Mouse (Mus musculus) stomach, embryonic 16.5 days (tissue): ENCODE results near the gene Tlcd1. TPM values are rescaled to one million over a fixed set of nuclear protein-coding genes. Genes with fewer than 3 reads are reported as not detected.

ENCODE experiments used
- ATAC-seq: fragments of 200-750 bp; cut with Nextera tagmentation; 2 replicates; pipeline ENCODE4 v1.8.0; 2017; ENCODE audit warnings: moderate number of reproducible peaks, moderate TSS enrichment; ENCODE audit not compliant: insufficient read depth, low FRiP score
- H3K27ac ChIP-seq: fragments of 300-500 bp; sonication (generic); 2 replicates; pipeline ENCODE4 v1.5.1; 2014; ENCODE audit warnings: low read length
- H3K27me3 ChIP-seq: fragments of 300-500 bp; sonication (generic); 2 replicates; pipeline ENCODE4 v1.6.1; 2014; ENCODE audit warnings: low read length, control low read depth, mixed read lengths; ENCODE audit not compliant: control insufficient read depth, insufficient read depth
- H3K36me3 ChIP-seq: fragments of 300-500 bp; sonication (generic); 2 replicates; pipeline ENCODE4 v1.6.1; 2014; ENCODE audit warnings: low read length; ENCODE audit not compliant: control insufficient read depth, insufficient read depth
- H3K4me1 ChIP-seq: fragments of 300-500 bp; sonication (generic); 2 replicates; pipeline ENCODE4 v1.6.1; 2014; ENCODE audit warnings: low read length, control low read depth, mixed read lengths; ENCODE audit not compliant: control insufficient read depth, insufficient read depth
- H3K4me2 ChIP-seq: fragments of 300-500 bp; sonication (generic); 2 replicates; pipeline ENCODE4 v1.6.1; 2014; ENCODE audit warnings: low read depth, low read length, mixed read lengths
- H3K4me3 ChIP-seq: fragments of 300-500 bp; sonication (generic); replicated peaks from 2 replicates; pipeline ENCODE4 v1.5.1; 2014; ENCODE audit warnings: mild to moderate bottlenecking, low read length
- H3K9ac ChIP-seq: fragments of 300-500 bp; sonication (generic); 2 replicates; pipeline ENCODE4 v1.6.1; 2014; ENCODE audit warnings: low read length
- H3K9me3 ChIP-seq: fragments of 300-500 bp; sonication (generic); replicated peaks from 2 replicates; pipeline ENCODE4 v1.6.1; 2016; ENCODE audit warnings: low read length, control low read depth; ENCODE audit not compliant: control insufficient read depth
- WGBS: fragments of 180-500 bp; shearing (Covaris S2); extraction: QIAGEN DNeasy Blood & Tissue Kit; methylation state at CpG from one replicate; pipeline ENCODE4 v1.1.7; 2014; 5-methylcytosine and 5-hydroxymethylcytosine counted together
- polyA plus RNA-seq: library from polyadenylated mRNA; unstranded; fragments of >200 nt; fragmentation: Nextera tagmentation; extraction: Ambion mirVana; gene quantifications from 2 replicates; pipeline ENCODE4 v1.2.1, GENCODE M21; 2015

The Tlcd1 gene
- polyA plus RNA-seq, 1 experiment from 2014 or later = 32.5 TPM

- H3K27ac ChIP-seq = no peak overlapping the region
- no peaks in the 10 kb centered on the region for H3K9me3 ChIP-seq
- WGBS = 77% methylated on average over 4 of the region's 4 CpGs
- no peaks in the 10 kb centered on the region for H3K27me3 ChIP-seq
- no peak overlapping the region for H3K4me2 ChIP-seq
- H3K9ac ChIP-seq = no peak overlapping the region
- H3K36me3 ChIP-seq = no peaks in the 10 kb centered on the region
- H3K4me3 ChIP-seq = no peak overlapping the region
- H3K4me1 ChIP-seq = peaks cover 10% of the 10 kb centered on the region
- ATAC-seq = no peak
These were observed 5.2 kb upstream of the Tlcd1 start for GRCm38 (mm10) chr11:78171328-78171727.

GRCm38 (mm10) chr11:78172034-78172747 lies 4.3 kb upstream of the Tlcd1 start:
- peaks cover 15% of the 10 kb centered on the region for H3K4me1 ChIP-seq
- H3K27me3 ChIP-seq = no peaks in the 10 kb centered on the region
- no peaks in the 10 kb centered on the region for H3K36me3 ChIP-seq
- ATAC-seq = no peak
- H3K4me3 ChIP-seq = no peak overlapping the region
- H3K27ac ChIP-seq = no peak overlapping the region
- H3K4me2 ChIP-seq = no peak overlapping the region
- 82% methylated on average over 16 of the region's 16 CpGs for WGBS
- H3K9ac ChIP-seq = no peak overlapping the region
- no peaks in the 10 kb centered on the region for H3K9me3 ChIP-seq

GRCm38 (mm10) chr11:78172748-78173383 lies 3.6 kb upstream of the Tlcd1 start:
- 82% methylated on average over 19 of the region's 19 CpGs for WGBS
- Histone ChIP-seq H3K9ac (no peak overlapping the region), H3K4me2 (no peak overlapping the region), H3K27ac (no peak overlapping the region), H3K4me3 (no peak overlapping the region), H3K27me3 (no peaks in the 10 kb centered on the region), H3K36me3 (no peaks in the 10 kb centered on the region), H3K4me1 (peaks cover 20% of the 10 kb centered on the region), H3K9me3 (no peaks in the 10 kb centered on the region)
- no peak for ATAC-seq

- Histone ChIP-seq H3K36me3 (no peaks in the 10 kb centered on the region), H3K4me1 (peaks cover 28% of the 10 kb centered on the region), H3K27ac (no peak overlapping the region), H3K27me3 (no peaks in the 10 kb centered on the region), H3K9ac (no peak overlapping the region), H3K9me3 (no peaks in the 10 kb centered on the region), H3K4me2 (no peak overlapping the region), H3K4me3 (no peak overlapping the region)
- WGBS = 86% methylated on average over 3 of the region's 3 CpGs
- no peak for ATAC-seq
These were observed 2.0 kb upstream of the Tlcd1 start for GRCm38 (mm10) chr11:78174506-78174905.

- H3K4me3 ChIP-seq = peak overlapping the region; percentile 70
- H3K4me1 ChIP-seq = peaks cover 42% of the 10 kb centered on the region
- WGBS = under 1% methylated on average over 9 of the region's 10 CpGs
- H3K4me2 ChIP-seq = peak overlapping the region; percentile 94
- peak overlapping the region; percentile 88 for H3K9ac ChIP-seq
- 0 out of 2 replicates have a peak, but pooled peaks cover 5% of the 10 kb centered on the region for H3K36me3 ChIP-seq
- no peaks in the 10 kb centered on the region for H3K27me3 ChIP-seq
- no peak for ATAC-seq
- H3K9me3 ChIP-seq = no peaks in the 10 kb centered on the region
- peak overlapping the region; percentile 99 for H3K27ac ChIP-seq
These were observed 625 bp upstream of the Tlcd1 start for GRCm38 (mm10) chr11:78175771-78176401.

- no peaks in the 10 kb centered on the region for H3K27me3 ChIP-seq
- H3K27ac ChIP-seq = peak overlapping the region; percentile 99
- H3K4me3 ChIP-seq = peak overlapping the region; percentile 70
- no peaks in the 10 kb centered on the region for H3K9me3 ChIP-seq
- H3K4me1 ChIP-seq = peaks cover 49% of the 10 kb centered on the region
- under 1% methylated on average over 23 of the region's 23 CpGs for WGBS
- peak overlapping the region; percentile 88 for H3K9ac ChIP-seq
- peak overlapping the region; percentile 94 for H3K4me2 ChIP-seq
- ATAC-seq = no peak
- peaks cover 8% of the 10 kb centered on the region; the same call in 1 of the 2 replicates for H3K36me3 ChIP-seq
These were observed 407 bp downstream of the Tlcd1 start for GRCm38 (mm10) chr11:78176905-78177331.

- peak overlapping the region; percentile 70 for H3K4me3 ChIP-seq
- H3K9me3 ChIP-seq = no peaks in the 10 kb centered on the region
- 2% methylated on average over 10 of the region's 10 CpGs for WGBS
- H3K27ac ChIP-seq = peak overlapping the region; percentile 99
- H3K36me3 ChIP-seq = peaks cover 8% of the 10 kb centered on the region; the same call in 1 of the 2 replicates
- H3K4me1 ChIP-seq = peaks cover 52% of the 10 kb centered on the region
- H3K4me2 ChIP-seq = peak overlapping the region; percentile 94
- ATAC-seq = peak; percentile 12; the same call in 1 of the 2 replicates
- no peaks in the 10 kb centered on the region for H3K27me3 ChIP-seq
- peak overlapping the region; percentile 88 for H3K9ac ChIP-seq
These were observed 926 bp downstream of the Tlcd1 start for GRCm38 (mm10) chr11:78177437-78177836.

- H3K4me3 ChIP-seq = peak overlapping the region; percentile 70
- H3K9ac ChIP-seq = peak overlapping the region; percentile 88
- peaks cover 8% of the 10 kb centered on the region; the same call in 1 of the 2 replicates for H3K36me3 ChIP-seq
- peak overlapping the region; percentile 94 for H3K4me2 ChIP-seq
- H3K4me1 ChIP-seq = peaks cover 49% of the 10 kb centered on the region
- H3K9me3 ChIP-seq = no peaks in the 10 kb centered on the region
- H3K27me3 ChIP-seq = no peaks in the 10 kb centered on the region
- ATAC-seq = peak; percentile 89
- WGBS = under 1% methylated on average over 68 of the region's 84 CpGs
- peak overlapping the region; percentile 99 for H3K27ac ChIP-seq
These were observed 1.7 kb downstream of the Tlcd1 start for GRCm38 (mm10) chr11:78177903-78178858.
